Mouse (Mus musculus) intestine, embryonic 16.5 days (tissue): ENCODE results near the gene Gm20388. TPM values are rescaled to one million over a fixed set of nuclear protein-coding genes. Genes with fewer than 3 reads are reported as not detected.
"Not testable (repeated sequence)": the region's sequence is repeated elsewhere in the genome, so short reads cannot be mapped to it uniquely, and the experiment has no call there.

Experiments used
- ATAC-seq: fragments of 200-750 bp; cut with Nextera tagmentation; 2 replicates; pipeline ENCODE4 v1.8.0; 2017; ENCODE audit warnings: moderate TSS enrichment, moderate library complexity
- H3K27ac ChIP-seq: fragments of 300-500 bp; sonication (generic); 2 replicates; pipeline ENCODE4 v1.5.1; 2014; ENCODE audit warnings: mild to moderate bottlenecking, low read length
- H3K27me3 ChIP-seq: fragments of 300-500 bp; sonication (generic); replicated peaks from 2 replicates; pipeline ENCODE4 v1.6.1; 2014; ENCODE audit warnings: low read length, control low read depth, mixed read lengths; ENCODE audit not compliant: control insufficient read depth, insufficient read depth
- H3K36me3 ChIP-seq: fragments of 300-500 bp; sonication (generic); 2 replicates; pipeline ENCODE4 v1.6.1; 2014; ENCODE audit warnings: low read length, control low read depth; ENCODE audit not compliant: control insufficient read depth, insufficient read depth
- H3K4me1 ChIP-seq: fragments of 300-500 bp; sonication (generic); 2 replicates; pipeline ENCODE4 v1.6.1; 2014; ENCODE audit warnings: low read length, control low read depth, mixed read lengths; ENCODE audit not compliant: control insufficient read depth, insufficient read depth
- H3K4me2 ChIP-seq: fragments of 300-500 bp; sonication (generic); 2 replicates; pipeline ENCODE4 v1.6.1; 2014; ENCODE audit warnings: low read depth, low read length, control low read depth
- H3K4me3 ChIP-seq: fragments of 300-500 bp; sonication (generic); 2 replicates; pipeline ENCODE4 v1.5.1; 2014; ENCODE audit warnings: mild to moderate bottlenecking, low read length
- H3K9ac ChIP-seq: fragments of 300-500 bp; sonication (generic); 2 replicates; pipeline ENCODE4 v1.6.1; 2014; ENCODE audit warnings: low read depth, low read length
- H3K9me3 ChIP-seq: fragments of 300-500 bp; sonication (generic); 2 replicates; pipeline ENCODE4 v1.6.1; 2016; ENCODE audit warnings: low read length, control low read depth; ENCODE audit not compliant: control insufficient read depth
- WGBS: fragments of 180-500 bp; shearing (Covaris S2); extraction: QIAGEN DNeasy Blood & Tissue Kit; methylation state at CpG from one replicate; pipeline ENCODE4 v1.1.7; 2014; 5-methylcytosine and 5-hydroxymethylcytosine counted together
- polyA plus RNA-seq: library from polyadenylated mRNA; unstranded; fragments of >200 nt; fragmentation: Nextera tagmentation; extraction: Ambion mirVana; gene quantifications from 2 replicates; pipeline ENCODE4 v1.2.1, GENCODE M21; 2015

The Gm20388 gene
- polyA plus RNA-seq, 1 experiment from 2014 or later = 5.8 TPM

- under 1% methylated on average over 66 of the region's 67 CpGs for WGBS
- Histone ChIP-seq H3K27ac (peak within 1 kb of the TSS; percentile 92), H3K9me3 (no peaks in the 10 kb centered on the region), H3K4me1 (peaks cover 46% of the 10 kb centered on the region), H3K27me3 (no peaks in the 10 kb centered on the region), H3K36me3 (no peaks in the 10 kb centered on the region), H3K9ac (peak within 1 kb of the TSS; percentile 89), H3K4me2 (peak within 1 kb of the TSS; percentile 96), H3K4me3 (peak within 1 kb of the TSS; percentile 70)
- peak; percentile 97 for ATAC-seq
Measured at GRCm38 (mm10) chr8:121652774-121653323, 1742.2 kb downstream of the Gm20388 start, which contains the start of gene Zcchc14. Zcchc14 (minus strand) TSS chr8:121652901.

- ATAC-seq = peak; percentile 34
- H3K9ac ChIP-seq = peak overlapping the region; percentile 89
- H3K4me2 ChIP-seq = peak overlapping the region; percentile 96
- H3K9me3 ChIP-seq = no peaks in the 10 kb centered on the region
- H3K36me3 ChIP-seq = no peaks in the 10 kb centered on the region
- peak overlapping the region; percentile 70 for H3K4me3 ChIP-seq
- 2% methylated on average over 31 of the region's 31 CpGs for WGBS
- peaks cover 39% of the 10 kb centered on the region for H3K4me1 ChIP-seq
- H3K27ac ChIP-seq = peak overlapping the region; percentile 90
- H3K27me3 ChIP-seq = no peaks in the 10 kb centered on the region
Measured at GRCm38 (mm10) chr8:121653340-121654019, 1742.8 kb downstream of the Gm20388 start.

GRCm38 (mm10) chr8:121654131-121654530 is 1743.5 kb downstream of the Gm20388 start:
- 82% methylated on average over 4 of the region's 4 CpGs for WGBS
- H3K4me2 ChIP-seq = peak overlapping the region; percentile 96

GRCm38 (mm10) chr8:121654966-121655494 is 1744.4 kb downstream of the Gm20388 start:
- 85% methylated on average over 14 of the region's 14 CpGs for WGBS
- no peaks in the 10 kb centered on the region for H3K27me3 ChIP-seq
- H3K4me3 ChIP-seq = no peak overlapping the region
- H3K4me2 ChIP-seq = no peak overlapping the region
- ATAC-seq = no peak
- no peaks in the 10 kb centered on the region for H3K36me3 ChIP-seq
- peak overlapping the region; percentile 40; the same call in 1 of the 2 replicates for H3K9ac ChIP-seq
- H3K27ac ChIP-seq = no peak overlapping the region
- H3K4me1 ChIP-seq = peaks cover 26% of the 10 kb centered on the region
- no peaks in the 10 kb centered on the region for H3K9me3 ChIP-seq

More at GRCm38 (mm10) chr8:121654131-121654530, 1743.5 kb downstream of the Gm20388 start:
- Histone ChIP-seq H3K27ac (no peak overlapping the region), H3K27me3 (no peaks in the 10 kb centered on the region), H3K4me3 (0 out of 2 replicates have a peak overlapping the region, but pooled peaks have one; percentile 70), H3K9me3 (no peaks in the 10 kb centered on the region), H3K36me3 (no peaks in the 10 kb centered on the region), H3K4me1 (peaks cover 33% of the 10 kb centered on the region), H3K9ac (peak overlapping the region; percentile 89; the same call in 1 of the 2 replicates)
- ATAC-seq = no peak

- no peak for ATAC-seq
- Histone ChIP-seq H3K4me3 (no peak overlapping the region), H3K4me1 (peaks cover 9% of the 10 kb centered on the region), H3K4me2 (no peak overlapping the region), H3K27ac (no peak overlapping the region), H3K9me3 (no peaks in the 10 kb centered on the region), H3K27me3 (no peaks in the 10 kb centered on the region), H3K9ac (no peak overlapping the region), H3K36me3 (no peaks in the 10 kb centered on the region)
- 79% methylated on average over 15 of the region's 15 CpGs for WGBS
Measured at GRCm38 (mm10) chr8:121660602-121661001, 1750.0 kb downstream of the Gm20388 start.

- no peak overlapping the region for H3K4me2 ChIP-seq
- H3K27ac ChIP-seq = no peak overlapping the region
- no peaks in the 10 kb centered on the region for H3K9me3 ChIP-seq
- H3K4me3 ChIP-seq = no peak overlapping the region
- H3K36me3 ChIP-seq = no peaks in the 10 kb centered on the region
- no peaks in the 10 kb centered on the region for H3K27me3 ChIP-seq
- H3K9ac ChIP-seq = no peak overlapping the region
- 67% methylated on average over 18 of the region's 18 CpGs for WGBS
- ATAC-seq = no peak
- H3K4me1 ChIP-seq = peaks cover 10% of the 10 kb centered on the region
Measured at GRCm38 (mm10) chr8:121661631-121662357, 1751.2 kb downstream of the Gm20388 start.

GRCm38 (mm10) chr8:121663101-121663500 is 1752.5 kb downstream of the Gm20388 start:
- H3K4me3 ChIP-seq = no peak overlapping the region
- 94% methylated on average over 12 of the region's 12 CpGs for WGBS
- ATAC-seq = no peak
- H3K27me3 ChIP-seq = no peaks in the 10 kb centered on the region
- H3K4me2 ChIP-seq = no peak overlapping the region
- no peaks in the 10 kb centered on the region for H3K9me3 ChIP-seq
- no peak overlapping the region for H3K27ac ChIP-seq
- no peaks in the 10 kb centered on the region for H3K36me3 ChIP-seq
- peaks cover 10% of the 10 kb centered on the region for H3K4me1 ChIP-seq
- H3K9ac ChIP-seq = no peak overlapping the region

- H3K27me3 ChIP-seq = no peaks in the 10 kb centered on the region
- peak overlapping the region; percentile 92 for H3K27ac ChIP-seq
- no peaks in the 10 kb centered on the region for H3K36me3 ChIP-seq
- H3K9me3 ChIP-seq = no peaks in the 10 kb centered on the region
- H3K4me1 ChIP-seq = peaks cover 15% of the 10 kb centered on the region
- ATAC-seq = peak; percentile 88
- peak overlapping the region; percentile 61 for H3K9ac ChIP-seq
- peak overlapping the region; percentile 58 for H3K4me2 ChIP-seq
- 3% methylated on average over 16 of the region's 16 CpGs for WGBS
- H3K4me3 ChIP-seq = peak overlapping the region; percentile 30
Measured at GRCm38 (mm10) chr8:121665329-121665728, 1754.7 kb downstream of the Gm20388 start.

GRCm38 (mm10) chr8:121667936-121668500 is 1757.4 kb downstream of the Gm20388 start:
- Histone ChIP-seq H3K27ac (peak overlapping the region; percentile 54), H3K4me1 (peaks cover 15% of the 10 kb centered on the region)
- not testable (repeated sequence) for H3K27me3 ChIP-seq, H3K4me2 ChIP-seq, H3K9me3 ChIP-seq, H3K4me3 ChIP-seq, ATAC-seq, H3K36me3 ChIP-seq, H3K9ac ChIP-seq
- WGBS = 60% methylated on average over 9 of the region's 9 CpGs
